Mouse (Mus musculus) urinary bladder, postnatal 10 days (tissue): ENCODE data around the gene Gars.

Experiments used
- DNase-seq: peaks from one replicate; pipeline ENCODE4 v3.0.0; 2022; ENCODE audit warnings: low spot score

Gene Gars

DNA sequence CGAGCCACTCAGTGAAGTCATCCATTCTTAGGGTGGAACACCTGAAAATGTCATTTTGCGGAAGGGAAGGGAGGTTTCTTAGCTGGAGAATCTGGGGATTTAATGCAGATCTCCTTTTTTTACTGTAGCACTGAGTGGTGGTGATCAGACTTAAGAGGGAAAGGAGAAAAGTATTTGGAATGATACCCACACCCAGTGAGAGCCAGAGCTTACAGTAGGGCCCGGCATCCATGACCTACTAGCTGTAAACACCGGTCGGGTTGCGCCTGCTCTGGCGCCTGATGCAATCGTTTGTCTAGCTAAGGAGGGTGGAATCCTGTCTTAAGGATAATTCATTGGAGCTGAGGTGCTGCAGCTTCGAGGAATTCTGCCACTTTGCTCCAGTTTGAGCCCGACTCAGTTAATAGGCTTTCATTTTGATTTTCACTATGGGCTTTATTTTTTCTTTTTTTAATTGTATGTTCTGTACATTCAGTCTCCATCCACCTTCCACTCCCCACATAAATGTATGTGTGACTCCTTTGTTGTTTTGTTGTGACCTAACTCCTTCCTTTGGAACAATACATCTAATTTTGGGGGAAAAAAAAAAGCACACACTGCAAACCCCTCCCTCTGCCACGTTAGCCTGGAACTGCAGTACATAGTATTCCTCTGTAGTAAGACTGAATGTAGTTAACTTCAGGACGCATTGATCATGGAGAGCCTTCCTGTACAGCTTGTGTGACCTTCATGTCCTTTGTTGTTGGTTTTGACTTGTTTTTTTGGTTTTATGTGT, 1.1 kb downstream of the Gars start:
- no peak for DNase-seq

- no peak for DNase-seq
Measured at GRCm38 (mm10) chr6:55039446-55039783, 1.6 kb downstream of the Gars start.

- DNase-seq = no peak
Measured at GRCm38 (mm10) chr6:55040031-55040430, 2.2 kb downstream of the Gars start.

GRCm38 (mm10) chr6:55043206-55043605, 5.4 kb downstream of the Gars start:
- no peak for DNase-seq

GRCm38 (mm10) chr6:55044542-55044941, 6.7 kb downstream of the Gars start:
- no peak for DNase-seq

DNA sequence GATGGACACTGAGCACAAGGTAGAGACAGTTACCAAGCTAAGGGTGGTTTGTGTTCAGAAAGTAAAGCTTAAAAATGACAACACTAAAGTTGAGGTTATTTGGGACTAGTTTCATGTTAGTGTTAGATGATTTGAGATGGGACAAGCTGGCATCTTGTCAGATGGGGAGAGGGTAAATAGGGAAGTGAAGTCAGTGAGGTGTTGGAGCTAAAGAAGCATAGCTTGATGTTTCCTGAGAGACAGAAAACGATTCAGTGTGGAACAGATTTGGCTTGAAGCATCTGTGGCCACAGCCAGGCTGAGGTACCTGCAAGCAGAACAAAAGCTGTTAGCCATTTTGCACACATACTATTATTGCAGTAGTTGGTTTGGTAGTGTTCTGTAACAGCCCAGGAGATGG, 7.5 kb downstream of the Gars start:
- DNase-seq = no peak

- no peak for DNase-seq
Measured at GRCm38 (mm10) chr6:55049186-55049585, 11.4 kb downstream of the Gars start.

DNA sequence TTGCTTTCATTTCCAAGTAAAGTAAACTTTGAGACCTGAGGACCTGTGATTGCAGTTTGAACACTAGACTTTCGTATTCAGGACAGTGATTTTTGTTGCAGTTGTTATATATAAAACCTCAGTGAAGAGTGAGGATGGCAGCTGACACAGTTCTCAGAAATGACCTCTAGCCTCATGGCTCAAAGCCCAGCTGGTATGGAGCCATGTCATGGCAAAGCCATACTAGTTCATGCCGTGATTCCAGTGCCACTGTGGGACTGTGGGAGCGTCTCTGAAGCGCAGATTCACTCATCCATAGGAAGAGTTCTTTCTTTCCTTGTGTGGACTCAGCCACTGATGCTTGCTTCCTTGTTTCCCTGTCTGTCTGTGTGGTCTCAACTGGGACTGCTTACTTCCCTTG, 16.7 kb downstream of the Gars start:
- DNase-seq = no peak

- no peak for DNase-seq
Measured at GRCm38 (mm10) chr6:55057427-55057826, 19.6 kb downstream of the Gars start.

DNA sequence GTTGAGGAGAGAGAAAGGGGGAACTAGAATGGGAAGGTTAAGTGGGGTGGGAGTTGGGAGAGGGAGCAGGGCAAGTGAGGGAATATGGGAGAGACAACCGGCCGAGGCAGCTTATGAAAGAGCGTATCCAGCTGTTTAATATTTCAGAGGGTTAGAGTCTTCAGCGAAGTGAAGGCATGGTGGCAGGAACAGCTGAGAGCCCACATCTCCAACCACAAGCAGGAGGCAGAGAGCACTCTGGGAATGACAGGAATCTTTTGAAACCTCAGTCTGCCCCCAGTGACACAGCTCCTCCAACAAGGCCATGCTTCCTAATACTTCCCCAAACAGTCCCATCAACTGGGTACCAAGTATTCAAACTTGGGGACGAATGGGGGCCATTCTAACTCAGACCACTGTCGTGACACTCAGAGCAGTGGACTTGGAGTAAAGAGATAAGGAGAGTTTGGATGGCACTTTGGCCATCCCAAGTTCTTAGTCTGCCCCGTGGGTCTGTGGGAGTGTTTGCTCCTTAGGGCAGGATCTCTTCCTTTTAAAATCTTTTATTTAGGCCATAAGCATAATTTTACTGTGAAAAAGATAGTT, 22.5 kb downstream of the Gars start:
- no peak for DNase-seq

- DNase-seq = no peak
Measured at GRCm38 (mm10) chr6:55061328-55061727, 23.5 kb downstream of the Gars start.

DNA sequence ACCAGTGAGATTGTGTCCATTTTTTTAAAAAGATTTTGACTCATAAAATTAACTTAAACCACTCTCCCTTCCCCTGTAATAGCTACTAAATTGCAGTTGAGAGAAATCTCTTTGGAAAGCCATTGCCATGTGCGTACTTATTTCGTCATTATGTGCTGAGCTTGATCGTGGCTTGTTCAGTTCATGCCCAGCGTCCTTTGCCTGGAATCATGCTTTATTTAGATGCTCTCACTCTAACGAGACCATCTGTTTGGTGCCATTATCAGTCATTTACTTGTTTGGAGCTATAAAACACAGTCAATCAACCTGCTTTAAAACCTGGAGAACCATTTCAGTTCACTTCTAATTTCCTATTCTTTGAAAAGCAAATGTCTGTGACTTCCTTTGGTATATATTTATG, 24.4 kb downstream of the Gars start:
- DNase-seq = no peak

DNA sequence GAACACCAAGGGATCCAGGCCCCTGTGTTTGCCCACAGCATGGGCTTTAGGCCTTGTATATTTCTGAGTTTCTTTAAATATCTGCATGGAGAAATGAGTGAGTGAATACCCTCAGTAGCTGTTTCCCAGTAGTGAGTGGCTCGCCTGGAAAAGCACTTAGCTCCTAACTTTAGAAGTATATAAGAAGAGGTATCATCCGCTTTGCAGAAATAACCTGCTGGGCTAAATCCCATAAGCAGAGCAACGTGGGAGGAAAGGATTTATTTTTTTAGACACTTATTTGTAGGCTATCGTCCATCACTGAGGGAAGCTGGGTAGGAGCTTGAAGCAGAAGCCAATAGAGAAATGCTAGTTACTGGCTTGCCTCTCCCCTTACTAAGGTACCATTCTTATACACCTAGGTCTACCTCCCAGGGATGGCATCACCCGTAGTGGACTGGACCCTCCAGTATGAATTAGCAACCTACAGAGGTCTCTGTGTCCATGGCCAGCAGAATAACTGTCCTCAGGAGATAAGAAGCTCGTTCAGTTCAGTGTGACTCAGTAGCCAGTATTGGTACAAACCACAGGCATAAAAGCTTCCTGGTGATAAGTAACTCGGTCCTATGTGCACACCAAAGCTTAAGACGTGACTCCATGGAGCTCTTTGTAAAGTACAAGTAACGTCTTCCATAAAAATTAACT, 26.1 kb downstream of the Gars start:
- DNase-seq = no peak

DNA sequence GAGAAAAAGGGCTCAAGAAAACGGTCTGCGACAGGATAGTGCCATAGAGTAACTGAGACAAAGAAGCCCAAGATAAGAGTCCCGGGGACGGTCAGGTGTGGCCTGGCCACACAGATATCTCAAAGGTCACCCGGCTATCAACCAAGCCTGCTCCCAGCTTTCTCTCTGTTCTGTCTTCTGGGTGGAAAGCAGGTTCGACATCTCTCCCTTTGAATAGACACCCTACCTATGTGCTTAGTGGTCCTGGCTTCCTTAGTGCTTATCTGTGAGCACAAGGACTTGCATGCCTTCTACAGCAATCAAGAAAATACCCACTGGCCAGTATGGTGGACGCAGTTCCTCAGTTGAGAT, 26.6 kb downstream of the Gars start:
- DNase-seq = no peak

DNA sequence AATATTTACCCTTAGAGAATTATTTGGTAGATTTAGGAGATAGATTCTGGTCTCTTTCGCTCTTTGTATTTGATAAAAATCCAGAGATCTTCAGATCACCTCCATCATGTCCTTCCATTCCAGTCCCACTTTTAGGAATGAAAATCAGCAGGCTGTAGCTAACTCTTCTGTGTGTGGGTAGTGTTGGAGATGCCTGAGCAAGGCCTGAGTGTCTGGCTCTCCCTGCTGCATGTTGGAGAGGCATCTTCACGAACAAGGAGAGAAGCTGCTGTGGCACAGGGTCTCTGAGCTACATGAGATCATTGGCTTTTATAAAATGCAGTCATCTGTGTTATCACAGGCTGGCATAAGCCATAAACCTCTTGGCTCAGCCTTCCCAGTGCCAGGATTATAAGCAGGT, 28.1 kb downstream of the Gars start:
- no peak for DNase-seq

- DNase-seq = no peak
Measured at GRCm38 (mm10) chr6:55076561-55077255, 38.9 kb downstream of the Gars start.

- DNase-seq = no peak
Measured at GRCm38 (mm10) chr6:55081379-55081778, 43.6 kb downstream of the Gars start.

DNA sequence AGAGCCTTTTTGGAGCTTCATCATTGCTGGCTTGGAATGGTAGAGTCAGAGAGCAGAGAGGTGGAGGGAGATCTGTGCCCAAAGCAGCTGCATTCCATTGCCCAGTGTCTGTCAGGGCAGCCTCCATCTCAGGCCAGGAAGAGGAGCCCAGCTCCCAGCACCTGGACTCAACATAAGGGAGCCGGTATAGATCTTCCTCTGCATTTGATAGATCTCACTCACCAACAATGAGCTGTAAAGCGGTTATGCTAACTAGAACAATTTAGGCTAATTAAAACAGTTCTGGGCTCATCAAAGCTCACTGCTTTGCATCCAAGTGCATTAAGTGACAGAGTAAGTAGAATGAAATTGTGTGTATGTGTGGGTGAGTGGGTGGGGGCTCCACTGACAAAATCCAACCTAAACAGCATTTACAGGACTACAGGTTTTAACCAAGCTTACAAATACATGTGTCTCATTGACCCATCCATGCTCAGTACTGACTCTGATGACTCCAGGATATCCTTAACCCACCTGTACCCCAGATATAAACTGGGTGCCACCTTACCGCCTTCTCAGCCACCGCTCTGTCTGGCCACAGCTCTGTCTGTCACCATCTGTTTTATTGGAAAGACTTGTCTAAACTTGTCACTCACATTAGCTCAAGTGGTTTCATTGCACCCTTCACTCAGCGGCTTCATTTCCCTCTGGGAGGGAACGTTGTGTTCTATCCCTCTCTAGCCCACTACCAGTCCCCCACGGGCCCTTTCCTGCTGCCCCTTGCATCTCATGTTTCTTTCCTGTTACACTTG, 44.6 kb downstream of the Gars start:
- no peak for DNase-seq

DNA sequence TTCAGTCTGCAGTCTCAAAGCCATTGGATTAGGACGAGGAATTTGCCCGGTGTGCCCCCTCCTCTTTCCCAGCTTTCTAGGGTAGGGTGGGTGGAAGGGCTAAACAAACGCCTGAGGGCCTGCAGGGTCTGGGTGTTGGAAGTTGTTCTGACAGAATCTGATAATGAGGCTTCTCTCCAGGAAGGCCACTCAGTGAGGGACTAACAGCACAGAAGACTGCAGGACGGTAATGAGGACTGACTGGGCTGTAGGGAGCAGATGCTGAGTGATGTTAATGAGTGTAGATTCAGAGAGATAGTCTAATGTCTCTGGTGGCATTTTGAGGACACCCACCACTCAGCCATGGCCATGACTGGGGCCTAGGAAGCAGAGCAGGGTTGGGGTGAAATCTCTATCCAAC, 49.5 kb downstream of the Gars start:
- no peak for DNase-seq

GRCm38 (mm10) chr6:55090639-55091038, 52.8 kb downstream of the Gars start:
- no peak for DNase-seq

- DNase-seq = no peak
Measured at GRCm38 (mm10) chr6:55091396-55091795, 53.6 kb downstream of the Gars start.

GRCm38 (mm10) chr6:55093431-55094146, 55.8 kb downstream of the Gars start:
- no peak for DNase-seq
